Comparison of ENCODE assay signal across 24 mouse cellular contexts in genomic region chr12:29166316-29166715, GRCm38 (mm10).
DNase-seq lines count a peak whose midpoint lies in the region; ATAC-seq and TF ChIP-seq lines count a peak whose summit lies in the region.
"Had no signal": no experiment of that assay in that cellular context is flagged by ENCODE, and none has a peak within 500 bp of the region (broad histone marks: within the 10 kb centered on the region; RNA-seq: fewer than 3 reads in every experiment).

No protein-coding gene starts in this region.

- H3K9me3 ChIP-seq in intestine, postnatal 0 days (ENCODE audit: control insufficient read depth): no peaks in the 10 kb centered on the region
- H3K9me3 ChIP-seq in intestine, embryonic 16.5 days (ENCODE audit: control insufficient read depth, low read length): no peaks in the 10 kb centered on the region
- H3K9me3 ChIP-seq in limb, embryonic 10.5 days (replicated peaks): no peaks in the 10 kb centered on the region
- H3K9me3 ChIP-seq: embryonic facial prominence, embryonic 15.5 days; limb, embryonic 12.5 days; neural tube, embryonic 15.5 days had no signal

- WGBS in cerebellum, adult 2 months: 54% methylated on average over 2 of the region's 2 CpGs
- WGBS in intestine, postnatal 0 days: 51% methylated on average over 2 of the region's 2 CpGs
- 51% methylated on average over 2 of the region's 2 CpGs for WGBS in intestine, embryonic 16.5 days
- WGBS in limb, embryonic 10.5 days: 61% methylated on average over 2 of the region's 2 CpGs

- H3K27ac ChIP-seq in cerebellum, adult 2 months (ENCODE audit: insufficient read depth, low read length): no peak overlapping the region
- H3K27ac ChIP-seq in intestine, postnatal 0 days (ENCODE audit: low read depth, low read length): no peak overlapping the region
- H3K27ac ChIP-seq in intestine, embryonic 16.5 days (ENCODE audit: low read length): no peak overlapping the region
- no peak overlapping the region for H3K27ac ChIP-seq in limb, embryonic 10.5 days
- H3K27ac ChIP-seq: embryonic facial prominence, embryonic 15.5 days; hindbrain, embryonic 14.5 days; limb, embryonic 12.5 days; macrophage; neural tube, embryonic 15.5 days had no signal

- no peak overlapping the region for H3K4me3 ChIP-seq in cerebellum, adult 2 months (replicated peaks; ENCODE audit: insufficient read depth, low read depth, low read length)
- H3K4me3 ChIP-seq in intestine, postnatal 0 days (ENCODE audit: low read depth, low read length): no peak overlapping the region
- no peak overlapping the region for H3K4me3 ChIP-seq in intestine, embryonic 16.5 days (ENCODE audit: low read length)
- no peak overlapping the region for H3K4me3 ChIP-seq in limb, embryonic 10.5 days
- H3K4me3 ChIP-seq: embryonic facial prominence, embryonic 15.5 days; limb, embryonic 12.5 days; neural tube, embryonic 15.5 days had no signal

- H3K4me2 ChIP-seq in intestine, postnatal 0 days (replicated peaks; ENCODE audit: low read depth): no peak overlapping the region
- H3K4me2 ChIP-seq in intestine, embryonic 16.5 days (ENCODE audit: low read depth, low read length): no peak overlapping the region
- H3K4me2 ChIP-seq: embryonic facial prominence, embryonic 15.5 days; hindbrain, embryonic 14.5 days; limb, embryonic 12.5 days; liver, embryonic 11.5 days; neural tube, embryonic 15.5 days had no signal

- TF ChIP-seq POLR2A in cerebellum, adult 2 months (IDR thresholded peaks at IDR 0.05; ENCODE audit: borderline replicate concordance, insufficient read depth, low read length): no peak

- 0 out of 2 replicates have a peak, but pooled peaks have one; percentile 18 for TF ChIP-seq CTCF in cerebellum, adult 2 months (IDR thresholded peaks at IDR 0.05; ENCODE audit: borderline replicate concordance, insufficient read depth, low read depth, low read length)
- peak; percentile 16; the same call in 1 of the 2 replicates for TF ChIP-seq CTCF in intestine, postnatal 0 days (IDR thresholded peaks at IDR 0.05; ENCODE audit: low read depth)

- no peaks in the 10 kb centered on the region for H3K36me3 ChIP-seq in intestine, postnatal 0 days (ENCODE audit: control insufficient read depth, insufficient read depth)
- no peaks in the 10 kb centered on the region for H3K36me3 ChIP-seq in intestine, embryonic 16.5 days (ENCODE audit: control insufficient read depth, insufficient read depth, low read length)
- no peaks in the 10 kb centered on the region for H3K36me3 ChIP-seq in limb, embryonic 10.5 days
- H3K36me3 ChIP-seq: embryonic facial prominence, embryonic 15.5 days; limb, embryonic 12.5 days; neural tube, embryonic 15.5 days had no signal

- no peak for DNase-seq in cerebellum, adult 2 months
- DNase-seq in cerebellum, postnatal 4 days (ENCODE audit: low spot score in 2 of 2): no peak
- peak; percentile 43 for DNase-seq in heart, adult 11 months
- no peak for DNase-seq in heart, postnatal 36 days
- DNase-seq in MN1 (ENCODE audit: low spot score): peak; percentile 74
- DNase-seq in limb, embryonic 10.5 days (ENCODE audit: low spot score): no peak
- DNase-seq: cerebellum, adult 11-12 months; cerebellum, postnatal 36 days; heart, postnatal 14 days; liver, postnatal 0 days; right cerebral cortex, adult 18-20 months; right cerebral cortex, postnatal 4 days; thymus, adult 2 months; thymus, postnatal 4 days had no signal

- peaks cover 7% of the 10 kb centered on the region for H3K4me1 ChIP-seq in cerebellum, adult 2 months (ENCODE audit: control insufficient read depth, insufficient read depth, low read length)
- no peaks in the 10 kb centered on the region for H3K4me1 ChIP-seq in intestine, postnatal 0 days (replicated peaks; ENCODE audit: control insufficient read depth, insufficient read depth, low read length)
- H3K4me1 ChIP-seq in intestine, embryonic 16.5 days (ENCODE audit: control insufficient read depth, insufficient read depth, low read length): no peaks in the 10 kb centered on the region
- H3K4me1 ChIP-seq in limb, embryonic 10.5 days: no peaks in the 10 kb centered on the region
- H3K4me1 ChIP-seq: embryonic facial prominence, embryonic 15.5 days; neural tube, embryonic 15.5 days had no signal

- intact Hi-C loops in heart, postnatal 36 days (cut with DNase I): loop anchor here (2.0 kb wide), 2 partner anchors 98 to 578 kb away; no protein-coding TSS in a partner anchor

- no peak for ATAC-seq in intestine, postnatal 0 days
- ATAC-seq in intestine, embryonic 16.5 days: no peak
- ATAC-seq: liver, postnatal 0 days; lung, postnatal 0 days; midbrain, embryonic 16.5 days had no signal

- no peaks in the 10 kb centered on the region for H3K27me3 ChIP-seq in cerebellum, adult 2 months (ENCODE audit: control insufficient read depth, insufficient read depth, low read length)
- H3K27me3 ChIP-seq in intestine, postnatal 0 days (replicated peaks; ENCODE audit: control insufficient read depth, insufficient read depth, low read length): no peaks in the 10 kb centered on the region
- no peaks in the 10 kb centered on the region for H3K27me3 ChIP-seq in intestine, embryonic 16.5 days (replicated peaks; ENCODE audit: control insufficient read depth, insufficient read depth, low read length)
- no peaks in the 10 kb centered on the region for H3K27me3 ChIP-seq in limb, embryonic 10.5 days (ENCODE audit: low read depth, poor library complexity, severe bottlenecking)
- H3K27me3 ChIP-seq: embryonic facial prominence, embryonic 15.5 days; limb, embryonic 12.5 days; neural tube, embryonic 15.5 days had no signal

- no peak overlapping the region for H3K9ac ChIP-seq in intestine, postnatal 0 days (ENCODE audit: low read depth, low read length)
- no peak overlapping the region for H3K9ac ChIP-seq in intestine, embryonic 16.5 days (ENCODE audit: low read depth, low read length)
- H3K9ac ChIP-seq: embryonic facial prominence, embryonic 15.5 days; hindbrain, embryonic 14.5 days; limb, embryonic 12.5 days; liver, postnatal 0 days; neural tube, embryonic 15.5 days had no signal

Comparison
In these comparisons a context has a peak if more than half of its experiments do, and no peak if none do; other contexts are left out.
1. DNase-seq: peak in heart, adult 11 months (single experiment) and MN1 (single experiment); none in cerebellum, adult 2 months (0 of 2), cerebellum, postnatal 4 days (0 of 2), heart, postnatal 36 days (0 of 2) and limb, embryonic 10.5 days (single experiment).